Mouse (Mus musculus) retina, adult 2 months (tissue): Measurements from ENCODE around the gene Rngtt.
"Not testable (repeated sequence)": the region's sequence is repeated elsewhere in the genome, so short reads cannot be mapped to it uniquely, and the experiment has no call there.

Source experiments
- DNase-seq: peaks from one replicate; pipeline ENCODE4 v3.0.0-alpha.2; 2012; ENCODE audit warnings: low read depth, low spot score

Gene Rngtt

DNA sequence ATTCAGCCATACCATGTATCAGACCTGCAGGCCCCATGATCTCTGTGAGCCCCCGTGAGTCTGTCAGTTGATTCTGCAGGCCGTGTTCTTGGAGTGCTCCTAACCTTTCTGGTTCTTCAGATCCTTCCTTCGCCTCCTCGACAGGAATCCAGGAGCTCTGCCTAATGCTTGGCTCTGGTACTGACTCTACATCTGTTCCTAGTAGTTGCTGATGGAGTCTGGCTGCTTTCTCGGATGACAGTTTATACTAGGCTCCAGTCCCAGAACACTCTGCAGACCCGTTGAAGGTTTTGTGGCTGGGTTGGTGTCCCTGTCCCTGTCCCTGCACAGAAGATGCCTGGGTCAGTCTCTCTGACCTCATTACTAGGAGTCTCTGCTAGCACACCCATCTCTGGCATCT is 131.8 kb downstream of the Rngtt start:
- DNase-seq: no peak

DNA sequence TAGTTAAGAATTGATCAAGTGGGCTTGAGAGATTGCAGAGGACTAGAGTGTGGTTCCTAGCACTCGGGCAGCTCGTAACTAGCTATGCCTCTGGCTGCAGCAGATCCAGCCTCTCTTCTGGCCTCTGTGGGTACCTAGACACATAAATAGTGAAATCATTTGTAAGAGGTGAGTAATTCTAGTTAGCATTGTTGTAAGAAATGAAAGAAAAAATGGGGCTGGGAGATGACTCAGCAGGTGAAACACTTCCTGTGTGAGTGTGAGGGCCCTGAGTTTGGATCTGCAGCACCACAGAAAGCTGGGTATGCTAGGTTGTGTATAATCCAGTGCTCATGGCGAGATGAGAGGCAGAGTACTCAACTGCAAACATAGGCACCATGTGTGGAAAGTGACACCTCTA is 136.2 kb downstream of the Rngtt start:
- no peak for DNase-seq

- DNase-seq: no peak
Observed at GRCm38 (mm10) chr4:33446881-33447280, 136.8 kb downstream of the Rngtt start.

DNA sequence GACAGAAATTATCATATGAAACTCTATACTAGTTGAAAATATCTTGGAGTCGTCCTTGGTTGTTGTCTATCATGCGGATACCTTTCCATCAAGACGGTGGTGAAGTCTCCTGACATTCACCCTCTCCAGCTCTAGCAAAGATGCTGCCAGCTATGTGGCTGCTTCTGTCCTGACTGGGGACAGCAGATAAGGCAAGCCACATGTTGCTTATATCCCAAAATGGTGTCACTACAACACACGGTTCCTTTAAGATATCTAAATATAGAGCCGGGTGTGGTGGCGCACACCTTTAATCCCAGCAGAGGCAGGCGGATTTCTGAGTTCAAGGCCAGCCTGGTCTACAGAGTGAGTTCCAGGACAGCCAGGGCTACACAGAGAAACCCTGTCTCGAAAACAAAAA is 140.2 kb downstream of the Rngtt start:
- not testable (repeated sequence) for DNase-seq

GRCm38 (mm10) chr4:33459851-33460250 is 149.7 kb downstream of the Rngtt start:
- DNase-seq: no peak

- DNase-seq: no peak
Observed at GRCm38 (mm10) chr4:33464432-33464831, 154.3 kb downstream of the Rngtt start.

GRCm38 (mm10) chr4:33465871-33466270 is 155.8 kb downstream of the Rngtt start:
- no peak for DNase-seq

DNA sequence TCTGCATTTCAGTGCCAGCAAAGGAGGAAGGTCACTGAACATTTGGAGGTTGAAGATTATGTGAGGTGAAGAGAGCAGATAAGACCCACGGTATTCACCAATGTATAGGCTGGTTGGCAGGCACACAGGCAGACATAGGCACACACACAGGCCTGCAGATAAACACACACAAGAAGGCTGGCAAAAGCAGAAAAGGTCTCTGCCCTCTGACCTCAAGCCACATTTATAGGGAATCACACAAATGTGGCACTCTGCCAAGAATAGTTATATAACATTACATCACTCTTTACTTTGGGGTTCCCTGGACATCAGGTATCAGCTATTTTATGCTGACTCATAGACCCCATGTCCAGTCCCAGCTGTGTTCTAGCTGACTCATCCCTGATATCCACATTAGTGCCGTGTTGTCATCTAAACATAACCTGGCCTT is 156.9 kb downstream of the Rngtt start:
- no peak for DNase-seq

- no peak for DNase-seq
Observed at GRCm38 (mm10) chr4:33467627-33468026, 157.5 kb downstream of the Rngtt start.

DNA sequence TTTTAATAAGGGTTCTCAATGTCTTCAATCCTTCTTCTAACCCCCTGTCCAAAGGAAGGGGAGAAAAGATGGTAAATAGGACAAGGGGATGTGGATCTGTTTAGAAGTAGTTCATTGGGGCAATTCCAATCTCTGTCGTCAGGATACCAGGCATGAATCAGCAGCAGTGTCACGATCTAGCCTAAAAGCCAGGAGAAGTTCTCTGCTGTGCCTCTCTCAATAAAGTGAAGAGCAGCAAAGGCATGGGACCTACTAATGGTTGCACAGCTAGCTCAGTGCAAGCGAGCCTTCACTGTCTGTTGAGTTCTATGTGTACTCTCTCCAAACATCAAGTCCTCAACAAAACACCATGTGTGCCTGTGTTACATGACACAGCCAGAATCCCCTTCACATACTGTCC is 158.0 kb downstream of the Rngtt start:
- no peak for DNase-seq

GRCm38 (mm10) chr4:33470671-33471302 is 160.7 kb downstream of the Rngtt start:
- DNase-seq: no peak

DNA sequence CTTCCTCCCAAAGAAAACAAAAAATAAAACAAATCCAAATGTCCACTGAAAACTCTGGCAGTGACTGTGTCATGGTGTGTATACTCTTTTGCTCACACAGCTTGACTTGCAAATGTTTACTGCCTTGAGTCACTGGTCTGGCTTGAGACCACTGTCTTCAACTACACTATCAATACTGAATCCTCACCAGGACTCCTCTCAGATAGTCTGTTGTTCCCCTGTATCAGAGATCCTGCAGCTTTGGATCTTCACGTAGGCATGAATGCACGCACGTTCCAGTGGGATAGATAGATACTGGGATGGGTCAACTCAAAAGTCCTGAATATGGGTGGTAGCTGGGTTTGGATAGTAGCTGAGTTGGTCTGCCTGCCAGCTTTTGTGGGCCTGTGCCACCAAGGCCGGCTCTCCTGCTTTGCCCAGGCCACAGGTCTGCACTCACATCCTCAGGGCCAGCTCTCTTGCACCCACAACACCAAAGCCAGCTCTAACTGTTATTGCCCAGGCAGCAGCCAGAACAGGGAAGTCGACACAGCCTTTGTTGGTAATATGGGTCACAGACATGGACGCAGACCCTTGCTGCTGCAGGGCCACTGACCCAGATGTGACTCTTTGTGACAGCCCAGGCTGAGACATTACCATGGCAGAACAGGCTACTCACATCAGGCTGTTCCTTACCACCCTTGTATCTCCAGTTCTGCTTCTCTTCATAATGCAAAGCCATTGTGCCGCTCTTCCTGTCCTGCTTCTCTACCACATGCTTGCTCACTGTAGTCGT is 168.1 kb downstream of the Rngtt start:
- no peak for DNase-seq

DNA sequence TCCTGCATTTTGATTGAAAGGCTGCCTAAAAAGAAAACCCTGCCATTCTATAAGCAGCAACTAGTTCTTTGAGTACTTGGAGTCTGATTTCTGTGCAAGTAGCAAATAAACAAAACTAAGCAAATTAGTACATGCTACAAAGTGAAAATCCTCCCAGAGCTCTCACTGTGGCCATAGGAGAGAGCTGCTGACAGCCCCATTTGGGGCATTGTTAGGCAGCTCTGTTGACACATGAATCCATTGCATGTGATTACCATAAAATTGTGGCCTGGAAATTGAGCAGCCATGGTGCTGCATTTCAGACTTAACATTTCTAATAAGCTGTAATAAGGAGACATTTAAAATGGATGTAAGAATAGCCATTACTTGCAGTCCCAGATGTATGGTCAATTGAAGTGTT is 171.6 kb downstream of the Rngtt start:
- no peak for DNase-seq

DNA sequence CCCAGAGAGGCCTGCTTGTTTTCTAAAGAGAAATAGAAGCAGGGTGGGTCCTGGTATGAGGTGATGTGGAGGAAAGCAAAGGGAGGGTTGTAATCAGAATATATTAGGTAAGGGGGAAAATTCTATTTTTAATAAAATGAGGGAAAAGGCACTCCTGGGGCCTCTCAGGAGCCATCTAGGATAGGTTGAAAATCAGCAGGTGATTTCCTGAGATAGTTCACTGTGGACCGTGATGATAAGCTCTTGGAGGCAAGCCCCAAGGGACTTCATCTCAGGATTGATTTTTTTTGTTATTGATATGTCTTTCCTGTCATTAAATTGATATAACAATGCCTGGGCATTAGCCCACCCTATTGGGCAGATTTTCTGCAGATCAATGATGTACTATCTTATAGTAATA is 175.9 kb downstream of the Rngtt start:
- no peak for DNase-seq

GRCm38 (mm10) chr4:33491108-33491507 is 181.0 kb downstream of the Rngtt start:
- no peak for DNase-seq

GRCm38 (mm10) chr4:33494377-33494776 is 184.3 kb downstream of the Rngtt start:
- no peak for DNase-seq

DNA sequence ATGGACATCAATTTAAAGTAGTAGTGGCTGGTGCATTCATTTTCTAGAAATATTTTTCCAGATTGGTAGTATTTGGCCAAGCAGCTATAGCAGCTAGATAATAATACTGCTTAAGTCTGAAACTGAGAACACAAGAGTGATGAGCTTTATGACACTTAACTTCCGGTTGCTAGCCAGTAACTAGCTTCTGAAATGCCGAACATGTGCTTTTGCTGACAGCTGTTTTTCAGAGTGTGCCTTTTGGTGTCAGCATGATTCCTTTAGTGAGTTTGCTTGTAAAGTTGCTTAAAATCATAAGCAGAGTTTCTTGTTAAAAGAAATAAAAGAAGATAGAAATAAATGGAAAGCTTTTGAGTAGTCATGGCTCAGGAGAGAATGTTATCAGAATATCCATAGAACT is 186.9 kb downstream of the Rngtt start:
- no peak for DNase-seq

DNA sequence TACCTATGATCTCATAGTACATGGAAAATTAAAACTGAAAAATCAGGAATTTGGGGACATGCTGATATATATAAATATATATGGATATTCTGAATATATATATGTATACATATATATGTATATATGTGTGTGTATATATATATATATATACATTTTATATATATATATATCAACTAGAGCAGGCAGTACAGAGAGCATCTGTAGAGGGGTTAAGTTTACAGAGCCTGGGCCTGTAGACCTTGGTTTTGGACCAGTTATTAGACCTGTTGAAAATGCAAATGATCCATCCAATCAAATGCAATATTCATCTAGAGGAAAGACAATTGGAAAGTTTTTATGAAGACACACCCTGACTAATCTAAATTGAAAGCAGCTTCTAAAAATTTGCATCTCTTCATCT is 187.5 kb downstream of the Rngtt start:
- no peak for DNase-seq

DNA sequence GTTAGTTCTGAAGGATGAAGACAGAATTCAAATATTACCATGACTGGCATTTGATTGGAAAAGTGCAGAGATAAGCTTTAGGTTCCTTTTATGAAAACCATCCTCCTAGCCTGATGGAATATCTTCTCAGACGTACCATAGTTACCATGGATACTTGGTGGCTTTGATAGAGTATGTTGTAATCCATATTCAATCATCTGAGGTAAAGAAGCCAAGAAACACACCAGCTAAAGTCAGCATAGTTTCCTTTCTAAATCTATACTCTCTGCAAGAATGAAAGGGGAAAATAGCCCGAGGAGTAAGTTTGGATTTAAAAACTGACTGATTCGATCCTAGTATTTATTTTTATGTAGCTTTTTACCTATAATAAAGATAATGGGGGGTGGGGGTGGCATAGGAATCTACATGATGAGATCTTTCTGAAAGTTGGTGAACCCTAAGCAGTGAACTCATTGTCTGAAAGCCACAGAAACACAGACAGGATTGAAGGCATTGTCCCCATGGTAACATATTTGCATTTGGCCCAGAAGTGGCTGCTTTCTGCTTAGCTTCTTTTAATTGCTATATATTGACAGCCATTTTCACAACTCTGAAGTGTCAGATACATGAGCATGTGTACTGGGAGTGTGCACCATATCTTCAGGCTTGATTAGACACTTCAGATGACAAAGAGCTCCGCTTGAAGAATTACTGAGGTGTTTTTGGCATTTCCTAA is 188.2 kb downstream of the Rngtt start:
- DNase-seq: no peak

GRCm38 (mm10) chr4:33506638-33507037 is 196.5 kb downstream of the Rngtt start:
- no peak for DNase-seq

DNA sequence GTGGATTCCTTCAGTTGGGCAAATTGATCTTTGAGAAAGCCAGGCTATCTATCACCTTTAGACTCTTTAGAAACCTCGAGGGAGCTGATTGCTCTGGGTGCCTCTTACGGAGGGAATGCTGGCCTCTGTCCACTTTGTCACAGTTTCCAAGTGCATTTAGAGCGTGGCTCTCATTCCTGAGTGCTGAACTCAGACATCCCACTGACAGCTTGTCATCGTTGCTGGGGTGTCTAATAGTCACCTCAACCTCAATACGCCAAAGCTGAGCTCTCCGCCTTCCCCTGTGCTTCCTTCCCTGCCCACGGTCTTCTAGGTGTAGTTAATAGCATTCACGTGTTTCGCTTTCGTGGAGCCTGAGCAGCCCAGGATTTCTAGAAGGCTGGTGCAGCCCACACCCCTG is 200.4 kb downstream of the Rngtt start:
- no peak for DNase-seq

DNA sequence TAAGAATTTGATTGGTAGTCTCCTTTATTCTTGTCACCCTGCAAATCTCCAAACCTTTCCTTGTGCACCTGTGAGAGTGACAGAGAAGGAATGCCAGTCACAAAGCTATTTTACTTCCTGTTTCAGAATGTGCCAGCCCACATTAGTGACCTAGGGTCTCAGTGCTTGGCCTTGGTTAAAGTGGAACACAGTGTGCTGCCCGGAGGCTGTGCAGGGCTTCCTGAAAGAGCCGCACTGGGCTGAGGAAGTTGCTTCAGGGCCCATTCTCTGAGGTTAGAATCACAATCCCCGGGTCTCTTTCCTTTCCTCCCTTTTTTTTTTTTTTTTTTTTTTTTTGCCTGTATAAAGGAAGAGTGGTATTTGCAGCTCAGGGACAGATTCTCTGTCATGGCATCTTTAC is 203.3 kb downstream of the Rngtt start:
- DNase-seq: no peak
